Mouse (Mus musculus) cortical plate, adult 2 months (tissue): Measurements from ENCODE around the gene Ino80e.

ENCODE experiments used
- CTCF ChIP-seq: fragments of 200-500 bp; IDR thresholded peaks from 2 replicates; pipeline ENCODE4 v1.5.1; 2011; ENCODE audit warnings: mild to moderate bottlenecking, control low read depth, low read length; ENCODE audit not compliant: insufficient read depth; ENCODE audit errors: extremely low read depth
- POLR2A ChIP-seq: fragments of 200-500 bp; IDR thresholded peaks from 2 replicates; pipeline ENCODE4 v1.6.1; 2011; ENCODE audit warnings: mild to moderate bottlenecking, low read length, control low read depth; ENCODE audit not compliant: insufficient read depth; ENCODE audit errors: extremely low read depth

GRCm38 (mm10) chr7:126877239-126877638 is 15.1 kb upstream of the Ino80e start:
- TF ChIP-seq CTCF (no peak), POLR2A (no peak)
